Mouse (Mus musculus) lung, postnatal 0 days (tissue): Measurements from ENCODE around the gene Spsb4.

Experiments
- CTCF ChIP-seq: IDR thresholded peaks from 2 replicates; pipeline ENCODE4 v1.5.1; 2016; ENCODE audit warnings: antibody characterized with exemption, mild to moderate bottlenecking
- EP300 ChIP-seq: IDR thresholded peaks from 2 replicates; pipeline ENCODE4 v1.6.1; 2016; ENCODE audit warnings: antibody characterized with exemption, mild to moderate bottlenecking, control low read depth

GRCm38 (mm10) chr9:96980037-96980997 is 38.3 kb downstream of the Spsb4 start:
- TF ChIP-seq CTCF (no peak), EP300 (no peak)
